Comparison of ENCODE assay signal across 20 mouse cellular contexts in the genomic region with DNA sequence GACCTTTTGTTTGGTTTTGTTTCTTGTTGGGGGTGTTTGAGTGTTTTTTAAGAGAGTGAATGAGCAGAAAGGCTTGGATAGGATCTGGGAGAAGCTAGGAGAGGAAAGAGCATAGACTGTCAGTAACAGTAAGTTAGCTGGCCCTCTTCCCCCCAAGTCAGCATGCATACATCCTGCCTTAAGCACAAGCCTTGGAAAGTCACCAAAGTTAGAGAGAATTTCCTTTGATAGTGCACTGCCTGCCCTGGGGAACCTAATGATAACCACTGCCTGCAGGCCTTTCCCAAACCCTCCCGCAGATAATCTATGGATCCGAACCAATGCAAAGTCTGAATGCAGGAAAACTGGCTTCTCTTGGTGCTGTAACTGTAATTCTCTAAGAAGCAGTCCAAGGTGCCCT.
DNase-seq lines count a peak whose midpoint lies in the region; ATAC-seq lines count a peak whose summit lies in the region.
"Had no signal": no experiment of that assay in that cellular context is flagged by ENCODE, and none has a peak within 500 bp of the region (broad histone marks: within the 10 kb centered on the region; RNA-seq: fewer than 3 reads in every experiment).

No protein-coding gene starts in this region.

- no peak overlapping the region for H3K9ac ChIP-seq in heart, embryonic 12.5 days
- no peak overlapping the region for H3K9ac ChIP-seq in kidney, embryonic 15.5 days
- no peak overlapping the region for H3K9ac ChIP-seq in embryonic facial prominence, embryonic 15.5 days
- H3K9ac ChIP-seq: forebrain, embryonic 13.5 days; hindbrain, embryonic 15.5 days; intestine, embryonic 15.5 days; liver, embryonic 14.5 days had no signal

- no peak for DNase-seq in heart, adult 8-10 months (ENCODE audit: low spot score)
- DNase-seq in kidney, postnatal 25 days, result no peak
- DNase-seq in NIH3T3 (ENCODE audit: low read depth), result peak; percentile 37
- no peak for DNase-seq in forebrain, embryonic 10.5 days (ENCODE audit: extremely low spot score, low spot score)
- DNase-seq in layer of hippocampus, adult 9-10 months (ENCODE audit: low spot score), result no peak
- DNase-seq: B cell, adult 2 months; cerebellum, adult 8-10 months; heart, adult 2 months; kidney, postnatal 36 days; layer of hippocampus, adult 9-11 months; lung, postnatal 14 days; right cerebral cortex, postnatal 14 days; thymus, postnatal 36 days had no signal

- H3K36me3 ChIP-seq in heart, embryonic 12.5 days, result no peaks in the 10 kb centered on the region
- no peaks in the 10 kb centered on the region for H3K36me3 ChIP-seq in kidney, embryonic 15.5 days
- H3K36me3 ChIP-seq in embryonic facial prominence, embryonic 15.5 days, result no peaks in the 10 kb centered on the region
- no peaks in the 10 kb centered on the region for H3K36me3 ChIP-seq in forebrain, embryonic 10.5 days (replicated peaks)
- H3K36me3 ChIP-seq: hindbrain, embryonic 15.5 days; intestine, embryonic 15.5 days had no signal

- H3K27me3 ChIP-seq in heart, embryonic 12.5 days (replicated peaks), result no peaks in the 10 kb centered on the region
- H3K27me3 ChIP-seq in kidney, embryonic 15.5 days, result no peaks in the 10 kb centered on the region
- no peaks in the 10 kb centered on the region for H3K27me3 ChIP-seq in embryonic facial prominence, embryonic 15.5 days
- no peaks in the 10 kb centered on the region for H3K27me3 ChIP-seq in forebrain, embryonic 10.5 days (ENCODE audit: poor library complexity, severe bottlenecking)
- H3K27me3 ChIP-seq: forebrain, embryonic 13.5 days; hindbrain, embryonic 15.5 days; intestine, embryonic 15.5 days had no signal

- WGBS in heart, embryonic 12.5 days, result 50% methylated on average over 2 of the region's 2 CpGs
- 81% methylated on average over 2 of the region's 2 CpGs for WGBS in kidney, embryonic 15.5 days
- 46% methylated on average over 2 of the region's 2 CpGs for WGBS in embryonic facial prominence, embryonic 15.5 days
- WGBS in forebrain, embryonic 10.5 days, result 84% methylated on average over 2 of the region's 2 CpGs

- no peak overlapping the region for H3K4me3 ChIP-seq in heart, embryonic 12.5 days
- no peak overlapping the region for H3K4me3 ChIP-seq in kidney, embryonic 15.5 days (replicated peaks)
- H3K4me3 ChIP-seq in embryonic facial prominence, embryonic 15.5 days (replicated peaks), result no peak overlapping the region
- H3K4me3 ChIP-seq in forebrain, embryonic 10.5 days, result no peak overlapping the region
- H3K4me3 ChIP-seq: forebrain, embryonic 13.5 days; heart, adult 2 months; hindbrain, embryonic 15.5 days; intestine, embryonic 15.5 days had no signal

- H3K4me1 ChIP-seq in heart, embryonic 12.5 days (replicated peaks), result peaks cover 10% of the 10 kb centered on the region
- peaks cover 6% of the 10 kb centered on the region; the same call in 1 of the 2 replicates for H3K4me1 ChIP-seq in kidney, embryonic 15.5 days
- peaks cover 4% of the 10 kb centered on the region; the same call in 1 of the 2 replicates for H3K4me1 ChIP-seq in embryonic facial prominence, embryonic 15.5 days
- no peaks in the 10 kb centered on the region for H3K4me1 ChIP-seq in forebrain, embryonic 10.5 days
- H3K4me1 ChIP-seq: forebrain, embryonic 13.5 days; hindbrain, embryonic 15.5 days; intestine, embryonic 15.5 days had no signal

- peak overlapping the region; percentile 94 for H3K27ac ChIP-seq in heart, embryonic 12.5 days (ENCODE audit: poor library complexity, severe bottlenecking)
- peak overlapping the region; percentile 76 for H3K27ac ChIP-seq in kidney, embryonic 15.5 days
- H3K27ac ChIP-seq in embryonic facial prominence, embryonic 15.5 days (replicated peaks), result peak overlapping the region; percentile 85
- H3K27ac ChIP-seq in forebrain, embryonic 10.5 days, result no peak overlapping the region
- H3K27ac ChIP-seq: forebrain, embryonic 13.5 days; heart, adult 2 months; hindbrain, embryonic 15.5 days; intestine, embryonic 15.5 days; liver, embryonic 14.5 days had no signal

- no peak overlapping the region for H3K4me2 ChIP-seq in heart, embryonic 12.5 days
- no peak overlapping the region for H3K4me2 ChIP-seq in kidney, embryonic 15.5 days
- H3K4me2 ChIP-seq in embryonic facial prominence, embryonic 15.5 days (replicated peaks), result no peak overlapping the region
- H3K4me2 ChIP-seq: forebrain, embryonic 13.5 days; hindbrain, embryonic 15.5 days; intestine, embryonic 15.5 days had no signal

- H3K9me3 ChIP-seq in heart, embryonic 12.5 days (replicated peaks), result peaks cover 5% of the 10 kb centered on the region; the same call in 1 of the 2 replicates
- no peaks in the 10 kb centered on the region; the same call in 1 of the 2 replicates for H3K9me3 ChIP-seq in kidney, embryonic 15.5 days (replicated peaks)
- H3K9me3 ChIP-seq in embryonic facial prominence, embryonic 15.5 days (replicated peaks), result peaks cover 8% of the 10 kb centered on the region; the same call in 1 of the 2 replicates
- H3K9me3 ChIP-seq in forebrain, embryonic 10.5 days, result no peaks in the 10 kb centered on the region
- H3K9me3 ChIP-seq: intestine, embryonic 15.5 days had no signal

- peak; percentile 73; the same call in 1 of the 2 replicates for ATAC-seq in heart, embryonic 12.5 days (ENCODE audit: insufficient number of reproducible peaks, low FRiP score)
- ATAC-seq in kidney, embryonic 15.5 days (replicated peaks; ENCODE audit: low FRiP score), result no peak
- ATAC-seq in embryonic facial prominence, embryonic 15.5 days (ENCODE audit: insufficient number of reproducible peaks, low FRiP score, low TSS enrichment, low read depth), result no peak
- ATAC-seq: forebrain, embryonic 13.5 days; intestine, embryonic 15.5 days had no signal
